Mouse (Mus musculus) mouse embryonic stem cell (cell line): ENCODE results near the gene Wsb1.
"Not testable (repeated sequence)": the region's sequence is repeated elsewhere in the genome, so short reads cannot be mapped to it uniquely, and the experiment has no call there.

ENCODE experiments used
- in situ Hi-C, 2 experiments: fragments of 300-500 bp; cut with MboI; formaldehyde crosslinking; loops; 1 replicate in 1 of 2; 3 replicates in 1 of 2; pipeline ENCODE4 v1.14.3; 2019 to 2020; ENCODE audit warnings: low sequenced_read_pairs in 2 of 2, low pct_unique_long_range_greater_than_20kb in 1 of 2, mixed read lengths in 1 of 2; ENCODE audit not compliant: unreplicated experiment in 1 of 2

Gene Wsb1

GRCm38 (mm10) chr11:79254391-79255098, at the start of gene Wsb1:
Wsb1 (minus strand) TSS chr11:79254671.
- in situ Hi-C loops = no loop called here

- in situ Hi-C loops = not testable (repeated sequence)
These were observed 49.8 kb upstream of the Wsb1 start for GRCm38 (mm10) chr11:79304245-79304644.

- in situ Hi-C loops = no loop called here
These were observed 48.6 kb upstream of the Wsb1 start for GRCm38 (mm10) chr11:79303109-79303508.

- in situ Hi-C loops = loop anchor here (10.0 kb wide), 2 partner anchors 265 to 275 kb away; no protein-coding TSS in a partner anchor
These were observed 45.4 kb upstream of the Wsb1 start for GRCm38 (mm10) chr11:79299719-79300431.

- in situ Hi-C loops = loop anchor here (10.0 kb wide), 2 partner anchors 262 to 272 kb away; no protein-coding TSS in a partner anchor
These were observed 42.5 kb upstream of the Wsb1 start, which contains the start of gene Gm9964 for GRCm38 (mm10) chr11:79296856-79297491. Gm9964 (minus strand) TSS chr11:79296906.

- in situ Hi-C loops = loop anchor here (10.0 kb wide), 2 partner anchors 261 to 271 kb away; no protein-coding TSS in a partner anchor
These were observed 41.7 kb upstream of the Wsb1 start for GRCm38 (mm10) chr11:79296167-79296566.

- in situ Hi-C loops = loop anchor here (5.0 to 10.0 kb wide), 3 partner anchors 72 to 269 kb away; no protein-coding TSS in a partner anchor
These were observed 39.5 kb upstream of the Wsb1 start for GRCm38 (mm10) chr11:79293971-79294370.

- in situ Hi-C loops = loop anchor here (5.0 to 10.0 kb wide), 3 partner anchors 71 to 268 kb away; no protein-coding TSS in a partner anchor
These were observed 38.6 kb upstream of the Wsb1 start for GRCm38 (mm10) chr11:79293025-79293424.

- in situ Hi-C loops = loop anchor here (5.0 to 10.0 kb wide), 3 partner anchors 70 to 267 kb away; no protein-coding TSS in a partner anchor
These were observed 37.7 kb upstream of the Wsb1 start for GRCm38 (mm10) chr11:79292130-79292529.

- in situ Hi-C loops = loop anchor here (5.0 to 10.0 kb wide), 3 partner anchors 69 to 267 kb away; no protein-coding TSS in a partner anchor
These were observed 37.2 kb upstream of the Wsb1 start for GRCm38 (mm10) chr11:79291651-79292050.

- in situ Hi-C loops = loop anchor here (5.0 to 10.0 kb wide), 3 partner anchors 68 to 266 kb away; no protein-coding TSS in a partner anchor
These were observed 36.0 kb upstream of the Wsb1 start for GRCm38 (mm10) chr11:79290473-79290872.

GRCm38 (mm10) chr11:79288913-79289640, 34.6 kb upstream of the Wsb1 start:
- in situ Hi-C loops = no loop called here

- in situ Hi-C loops = no loop called here
These were observed 33.9 kb upstream of the Wsb1 start for GRCm38 (mm10) chr11:79288278-79288843.

- in situ Hi-C loops = no loop called here
These were observed 33.0 kb upstream of the Wsb1 start for GRCm38 (mm10) chr11:79287447-79287846.

- in situ Hi-C loops = no loop called here
These were observed 31.9 kb upstream of the Wsb1 start for GRCm38 (mm10) chr11:79286305-79286799.

- in situ Hi-C loops = no loop called here
These were observed 29.0 kb upstream of the Wsb1 start for GRCm38 (mm10) chr11:79283350-79284030.

- in situ Hi-C loops = no loop called here
These were observed 26.9 kb upstream of the Wsb1 start for GRCm38 (mm10) chr11:79281396-79281795.
